Mouse (Mus musculus) spleen, adult 2 months (tissue): ENCODE measurements around the gene Rasl11a.

ENCODE experiments used
- CTCF ChIP-seq: fragments of 200-500 bp; IDR thresholded peaks from 2 replicates; pipeline ENCODE4 v1.5.1; 2011; ENCODE audit warnings: mild to moderate bottlenecking, inconsistent platforms; ENCODE audit not compliant: insufficient read depth, insufficient read length, insufficient replicate concordance; ENCODE audit errors: extremely low read depth
- POLR2A ChIP-seq: fragments of 200-500 bp; IDR thresholded peaks from 2 replicates; pipeline ENCODE4 v1.6.1; 2011; ENCODE audit warnings: low read depth, low read length, inconsistent platforms

DNA sequence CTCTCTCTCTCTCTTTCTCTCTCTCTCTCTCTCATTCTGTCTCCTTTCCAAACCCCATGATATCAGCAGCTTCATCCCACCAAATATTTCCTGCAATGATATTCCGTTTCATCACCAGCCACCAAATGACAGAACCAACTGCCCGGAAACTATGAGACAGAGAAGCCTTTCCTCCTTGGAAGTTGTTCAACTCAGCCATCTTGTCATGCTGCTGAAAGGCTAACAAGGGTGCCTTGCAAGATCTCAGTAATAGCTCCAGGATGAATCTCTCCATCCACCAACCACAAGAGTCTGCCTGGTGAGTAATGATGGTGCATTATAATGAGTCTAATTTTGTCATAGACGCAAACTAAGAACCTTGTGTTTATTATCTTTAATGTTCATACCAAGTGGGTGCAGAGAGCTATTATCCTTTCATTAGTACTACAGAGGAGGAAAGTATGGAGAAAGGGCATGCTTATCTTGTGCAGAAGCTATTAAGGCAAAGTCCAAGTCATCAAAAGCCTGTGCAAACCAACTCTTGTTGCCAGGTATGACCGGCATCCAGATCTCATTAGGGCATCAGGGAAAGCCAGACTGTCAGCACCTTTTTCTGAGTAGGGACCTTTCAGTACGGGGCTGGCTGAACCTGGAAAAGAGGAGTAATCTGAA lies 28.2 kb downstream of the Rasl11a start:
- TF ChIP-seq POLR2A (no peak), CTCF (no peak)
